Mouse (Mus musculus): ENCODE data around the gene Foxo3. TPM values are rescaled to one million over a fixed set of nuclear protein-coding genes. Genes with fewer than 3 reads are reported as not detected.

Foxo3 gene
- polyA plus RNA-seq, 1 experiment = 35.5 TPM

GRCm38 (mm10) chr10:42203321-42204155 is 73.0 kb downstream of the Foxo3 start:
- TF ChIP-seq POLR2A (IDR thresholded peaks at IDR 0.05; ENCODE audit: extremely low read depth, insufficient read depth, low read length) (no peak), CTCF (IDR thresholded peaks at IDR 0.05; ENCODE audit: extremely low read depth, insufficient read depth, low read length) (no peak)
- Histone ChIP-seq H3K4me3 (ENCODE audit: insufficient read depth, low read length) (no peak overlapping the region), H3K4me1 (ENCODE audit: control insufficient read depth, insufficient read depth, low read length) (peaks cover 5% of the 10 kb centered on the region), H3K27ac (ENCODE audit: insufficient read depth, low read length) (no peak overlapping the region)

- Histone ChIP-seq H3K4me1 (ENCODE audit: control insufficient read depth, insufficient read depth, low read length) (peaks cover 5% of the 10 kb centered on the region; the same call in 1 of the 2 replicates), H3K27ac (ENCODE audit: insufficient read depth, low read length) (no peak overlapping the region)
- TF ChIP-seq POLR2A (IDR thresholded peaks at IDR 0.05; ENCODE audit: extremely low read depth, insufficient read depth, low read length) = no peak
- TF ChIP-seq CTCF (IDR thresholded peaks at IDR 0.05; ENCODE audit: extremely low read depth, insufficient read depth, low read length) = no peak
Measured at GRCm38 (mm10) chr10:42202561-42202960, 74.0 kb downstream of the Foxo3 start.

GRCm38 (mm10) chr10:42199472-42199871 is 77.1 kb downstream of the Foxo3 start:
- TF ChIP-seq CTCF (IDR thresholded peaks at IDR 0.05; ENCODE audit: extremely low read depth, insufficient read depth, low read length) (no peak), POLR2A (IDR thresholded peaks at IDR 0.05; ENCODE audit: extremely low read depth, insufficient read depth, low read length) (no peak)
- Histone ChIP-seq H3K27ac (ENCODE audit: insufficient read depth, low read length) (no peak overlapping the region), H3K4me1 (ENCODE audit: control insufficient read depth, insufficient read depth, low read length) (0 out of 2 replicates have a peak, but pooled peaks cover 1% of the 10 kb centered on the region), H3K4me3 (ENCODE audit: insufficient read depth, low read length) (no peak overlapping the region)

More at GRCm38 (mm10) chr10:42202561-42202960, 74.0 kb downstream of the Foxo3 start:
- H3K4me3 ChIP-seq (ENCODE audit: insufficient read depth, low read length) = no peak overlapping the region

- 0 out of 2 replicates have a peak, but pooled peaks cover 1% of the 10 kb centered on the region for H3K4me1 ChIP-seq (ENCODE audit: control insufficient read depth, insufficient read depth, low read length)
- no peak overlapping the region for H3K4me3 ChIP-seq (ENCODE audit: insufficient read depth, low read length)
- H3K27ac ChIP-seq (ENCODE audit: insufficient read depth, low read length) = no peak overlapping the region
- TF ChIP-seq POLR2A (IDR thresholded peaks at IDR 0.05; ENCODE audit: extremely low read depth, insufficient read depth, low read length) = no peak
- no peak for TF ChIP-seq CTCF (IDR thresholded peaks at IDR 0.05; ENCODE audit: extremely low read depth, insufficient read depth, low read length)
Measured at GRCm38 (mm10) chr10:42198682-42199081, 77.9 kb downstream of the Foxo3 start.

GRCm38 (mm10) chr10:42194784-42195183 is 81.8 kb downstream of the Foxo3 start:
- TF ChIP-seq CTCF (IDR thresholded peaks at IDR 0.05; ENCODE audit: extremely low read depth, insufficient read depth, low read length) = no peak
- TF ChIP-seq POLR2A (IDR thresholded peaks at IDR 0.05; ENCODE audit: extremely low read depth, insufficient read depth, low read length) = no peak
- Histone ChIP-seq H3K4me1 (ENCODE audit: control insufficient read depth, insufficient read depth, low read length) (no peaks in the 10 kb centered on the region; the same call in 1 of the 2 replicates), H3K4me3 (ENCODE audit: insufficient read depth, low read length) (no peak overlapping the region), H3K27ac (ENCODE audit: insufficient read depth, low read length) (no peak overlapping the region)

- H3K4me3 ChIP-seq (ENCODE audit: insufficient read depth, low read length) = no peak overlapping the region
- H3K27ac ChIP-seq (ENCODE audit: insufficient read depth, low read length) = no peak overlapping the region
- peaks cover 1% of the 10 kb centered on the region; the same call in 1 of the 2 replicates for H3K4me1 ChIP-seq (ENCODE audit: control insufficient read depth, insufficient read depth, low read length)
- TF ChIP-seq CTCF (IDR thresholded peaks at IDR 0.05; ENCODE audit: extremely low read depth, insufficient read depth, low read length) (no peak), POLR2A (IDR thresholded peaks at IDR 0.05; ENCODE audit: extremely low read depth, insufficient read depth, low read length) (no peak)
Measured at GRCm38 (mm10) chr10:42193981-42194380, 82.6 kb downstream of the Foxo3 start.

- H3K4me3 ChIP-seq (ENCODE audit: insufficient read depth, low read length) = no peak overlapping the region
- H3K27ac ChIP-seq (ENCODE audit: insufficient read depth, low read length) = no peak overlapping the region
- H3K4me1 ChIP-seq (ENCODE audit: control insufficient read depth, insufficient read depth, low read length) = peaks cover 3% of the 10 kb centered on the region; the same call in 1 of the 2 replicates
- TF ChIP-seq POLR2A (IDR thresholded peaks at IDR 0.05; ENCODE audit: extremely low read depth, insufficient read depth, low read length) (no peak), CTCF (IDR thresholded peaks at IDR 0.05; ENCODE audit: extremely low read depth, insufficient read depth, low read length) (no peak)
Measured at GRCm38 (mm10) chr10:42192951-42193350, 83.6 kb downstream of the Foxo3 start.

GRCm38 (mm10) chr10:42189674-42190434 is 86.7 kb downstream of the Foxo3 start:
- no peak overlapping the region for H3K27ac ChIP-seq (ENCODE audit: insufficient read depth, low read length)

GRCm38 (mm10) chr10:42189037-42189436 is 87.5 kb downstream of the Foxo3 start:
- TF ChIP-seq CTCF (IDR thresholded peaks at IDR 0.05; ENCODE audit: extremely low read depth, insufficient read depth, low read length) (no peak), POLR2A (IDR thresholded peaks at IDR 0.05; ENCODE audit: extremely low read depth, insufficient read depth, low read length) (no peak)
- peaks cover 3% of the 10 kb centered on the region; the same call in 1 of the 2 replicates for H3K4me1 ChIP-seq (ENCODE audit: control insufficient read depth, insufficient read depth, low read length)
- no peak overlapping the region for H3K4me3 ChIP-seq (ENCODE audit: insufficient read depth, low read length)
- H3K27ac ChIP-seq (ENCODE audit: insufficient read depth, low read length) = no peak overlapping the region

More at GRCm38 (mm10) chr10:42189674-42190434, 86.7 kb downstream of the Foxo3 start:
- TF ChIP-seq POLR2A (IDR thresholded peaks at IDR 0.05; ENCODE audit: extremely low read depth, insufficient read depth, low read length) = no peak
- Histone ChIP-seq H3K4me1 (ENCODE audit: control insufficient read depth, insufficient read depth, low read length) (peaks cover 3% of the 10 kb centered on the region; the same call in 1 of the 2 replicates), H3K4me3 (ENCODE audit: insufficient read depth, low read length) (no peak overlapping the region)

Data from cortical plate, adult 2 months (tissue).